Mouse (Mus musculus) CH12.LX (cell line): Measurements from ENCODE around the gene Gnb2. TPM values are rescaled to one million over a fixed set of nuclear protein-coding genes. Genes with fewer than 3 reads are reported as not detected.

Experiments used
- DNase-seq: peaks from one replicate; pipeline ENCODE4 v3.0.0-alpha.2; 2013; ENCODE audit errors: extremely low read depth
- H3K27ac ChIP-seq: 2 replicates; pipeline ENCODE4 v1.5.1; 2012; ENCODE audit warnings: low read depth, mild to moderate bottlenecking, control low read depth, moderate library complexity; ENCODE audit not compliant: insufficient read depth
- H3K27me3 ChIP-seq: replicated peaks from 2 replicates; pipeline ENCODE3; 2012; ENCODE audit warnings: inconsistent platforms
- H3K36me3 ChIP-seq, 2 experiments: replicated peaks in 1 of 2; 2 replicates each; pipeline versions ENCODE3 to v1.6.1; 2012; ENCODE audit warnings: inconsistent platforms in 1 of 2, low read length in 1 of 2, mild to moderate bottlenecking in 1 of 2, mixed read lengths in 1 of 2, moderate library complexity in 1 of 2; ENCODE audit not compliant: control insufficient read depth in 1 of 2, insufficient read depth in 1 of 2
- H3K4me1 ChIP-seq, 2 experiments: 2 replicates each; pipeline ENCODE4 v1.6.1; 2012; ENCODE audit warnings: inconsistent platforms in 1 of 2, moderate library complexity in 1 of 2; ENCODE audit not compliant: insufficient read depth in 2 of 2, control insufficient read depth in 1 of 2
- H3K4me2 ChIP-seq: 2 replicates; pipeline ENCODE4 v1.6.1; 2012; ENCODE audit warnings: low read depth, mild to moderate bottlenecking, control low read depth; ENCODE audit not compliant: poor library complexity, insufficient read depth, severe bottlenecking
- H3K4me3 ChIP-seq, 3 experiments: fragments of 150-350 bp in 1 of 3; sonication (generic) in 1 of 3; replicated peaks in 1 of 3; 2 replicates each; pipeline versions ENCODE3 to v1.5.1; 2011 to 2012; ENCODE audit warnings: low read depth in 2 of 3, low read length in 2 of 3, mild to moderate bottlenecking in 2 of 3, moderate library complexity in 2 of 3, control low read depth in 1 of 3, improper control_type of control experiment in 1 of 3, inconsistent platforms in 1 of 3, mixed read lengths in 1 of 3; ENCODE audit not compliant: poor library complexity in 1 of 3
- H3K79me2 ChIP-seq: replicated peaks from 2 replicates; pipeline ENCODE4 v1.6.1; 2012; ENCODE audit warnings: mild to moderate bottlenecking, moderate library complexity; ENCODE audit not compliant: control insufficient read depth, poor library complexity, insufficient read depth, severe bottlenecking; ENCODE audit errors: extremely low read depth
- H3K9ac ChIP-seq: 2 replicates; pipeline ENCODE4 v1.6.1; 2012; ENCODE audit warnings: low read depth, mild to moderate bottlenecking, control low read depth, moderate library complexity; ENCODE audit not compliant: insufficient read depth
- H3K9me3 ChIP-seq: replicated peaks from 2 replicates; pipeline ENCODE3; 2012; ENCODE audit warnings: low read length, inconsistent platforms, mixed read lengths
- BHLHE40 ChIP-seq: IDR thresholded peaks from 2 replicates; pipeline ENCODE4 v1.6.1; 2011; ENCODE audit warnings: mild to moderate bottlenecking, low read depth, low read length, improper control_type of control experiment
- CHD1 ChIP-seq: IDR thresholded peaks from 2 replicates; pipeline ENCODE4 v1.6.1; 2012; ENCODE audit warnings: low read depth, low read length, improper control_type of control experiment, inconsistent platforms
- ELF1 ChIP-seq: IDR thresholded peaks from 2 replicates; pipeline ENCODE4 v1.6.1; 2014; ENCODE audit warnings: low read depth, mild to moderate bottlenecking, inconsistent platforms, low read length, improper control_type of control experiment
- ETS1 ChIP-seq: conservative IDR thresholded peaks from 2 replicates; pipeline ENCODE4 v1.6.1; 2012; ENCODE audit warnings: low read depth, mild to moderate bottlenecking, inconsistent platforms, low read length, improper control_type of control experiment, moderate library complexity
- GABPA ChIP-seq: IDR thresholded peaks from 2 replicates; pipeline ENCODE4 v1.6.1; 2012; ENCODE audit warnings: low read depth, low read length, improper control_type of control experiment, inconsistent platforms; ENCODE audit not compliant: insufficient replicate concordance
- IRF4 ChIP-seq: IDR thresholded peaks from 2 replicates; pipeline ENCODE4 v1.6.1; 2014; ENCODE audit warnings: low read depth, mild to moderate bottlenecking, inconsistent platforms, low read length, improper control_type of control experiment
- JUND ChIP-seq: conservative IDR thresholded peaks from 2 replicates; pipeline ENCODE4 v1.6.1; 2011; ENCODE audit warnings: low read depth, low read length, improper control_type of control experiment
- KAT2A ChIP-seq: IDR thresholded peaks from 2 replicates; pipeline ENCODE4 v1.6.1; 2012; ENCODE audit warnings: low read length, improper control_type of control experiment, inconsistent platforms; ENCODE audit not compliant: insufficient replicate concordance
- MAX ChIP-seq: IDR thresholded peaks from 2 replicates; pipeline ENCODE4 v1.6.1; 2011; ENCODE audit warnings: low read length, improper control_type of control experiment
- MAZ ChIP-seq: IDR thresholded peaks from 2 replicates; pipeline ENCODE4 v1.6.1; 2012; ENCODE audit warnings: low read depth, mild to moderate bottlenecking, inconsistent platforms, low read length, improper control_type of control experiment, moderate library complexity
- MXI1 ChIP-seq: IDR thresholded peaks from 2 replicates; pipeline ENCODE4 v1.6.1; 2011; ENCODE audit warnings: mild to moderate bottlenecking, low read depth, low read length, improper control_type of control experiment
- NRF1 ChIP-seq: IDR thresholded peaks from 2 replicates; pipeline ENCODE4 v1.6.1; 2014; ENCODE audit warnings: low read depth, mild to moderate bottlenecking, inconsistent platforms, low read length, improper control_type of control experiment, moderate library complexity
- PAX5 ChIP-seq: IDR thresholded peaks from 2 replicates; pipeline ENCODE4 v1.6.1; 2012; ENCODE audit warnings: low read length, inconsistent platforms, mixed read lengths
- RAD21 ChIP-seq: IDR thresholded peaks from 2 replicates; pipeline ENCODE4 v1.6.1; 2011; ENCODE audit warnings: low read depth, mild to moderate bottlenecking, low read length, improper control_type of control experiment, moderate library complexity
- SMC3 ChIP-seq: IDR thresholded peaks from 2 replicates; pipeline ENCODE4 v1.6.1; 2011; ENCODE audit warnings: low read depth, low read length, improper control_type of control experiment
- TCF12 ChIP-seq: IDR thresholded peaks from 2 replicates; pipeline ENCODE4 v1.6.1; 2014; ENCODE audit warnings: low read depth, mild to moderate bottlenecking, inconsistent platforms, low read length, improper control_type of control experiment
- UBTF ChIP-seq: IDR thresholded peaks from 2 replicates; pipeline ENCODE4 v1.6.1; 2012; ENCODE audit warnings: low read depth, mild to moderate bottlenecking, inconsistent platforms, low read length, improper control_type of control experiment, moderate library complexity
- USF1 ChIP-seq: IDR thresholded peaks from 2 replicates; pipeline ENCODE4 v1.6.1; 2014; ENCODE audit warnings: low read depth, mild to moderate bottlenecking, inconsistent platforms, low read length, improper control_type of control experiment
- USF2 ChIP-seq: conservative IDR thresholded peaks from 2 replicates; pipeline ENCODE4 v1.6.1; 2011; ENCODE audit warnings: low read depth, low read length, improper control_type of control experiment
- ZKSCAN1 ChIP-seq: IDR thresholded peaks from 2 replicates; pipeline ENCODE4 v1.6.1; 2012; ENCODE audit warnings: low read depth, inconsistent platforms, low read length, improper control_type of control experiment, borderline replicate concordance
- ZMIZ1 ChIP-seq: IDR thresholded peaks from 2 replicates; pipeline ENCODE4 v1.6.1; 2012; ENCODE audit warnings: low read depth, mild to moderate bottlenecking, inconsistent platforms, low read length, improper control_type of control experiment
- ZNF384 ChIP-seq: IDR thresholded peaks from 2 replicates; pipeline ENCODE4 v1.6.1; 2012; ENCODE audit warnings: low read depth, low read length, improper control_type of control experiment, inconsistent platforms
- dilution Hi-C: fragments of 300-500 bp; cut with MboI; formaldehyde crosslinking; loops from 2 replicates; pipeline ENCODE4 v1.14.3; 2020; ENCODE audit warnings: low sequenced_read_pairs; ENCODE audit not compliant: extremely low pct_unique_long_range_greater_than_20kb, extremely low pct_ligation_motif_present
- in situ Hi-C: fragments of 300-500 bp; cut with MboI; formaldehyde crosslinking; loops from 3 replicates; pipeline ENCODE4 v1.14.3; 2019; ENCODE audit warnings: low sequenced_read_pairs, low pct_ligation_motif_present, low pct_unique_long_range_greater_than_20kb, mixed read lengths
- polyA plus RNA-seq: library from polyadenylated mRNA; unstranded; fragments of >175 nt; gene quantifications from 2 replicates; pipeline ENCODE4 v1.2.1, GENCODE M21; 2012; ENCODE audit warnings: low read depth; ENCODE audit not compliant: insufficient read length
- total RNA-seq, 2 experiments: library from RNA; depleted of rRNA; stranded (reverse); fragments of 300-350 nt in 1 of 2; fragments of >200 nt in 1 of 2; gene quantifications; 2 replicates each; pipeline ENCODE4 v1.2.3; 2012 to 2014

Gene Gnb2
- total and polyA plus RNA-seq, 3 experiments = 264 to 480 (median 327) TPM

DNA sequence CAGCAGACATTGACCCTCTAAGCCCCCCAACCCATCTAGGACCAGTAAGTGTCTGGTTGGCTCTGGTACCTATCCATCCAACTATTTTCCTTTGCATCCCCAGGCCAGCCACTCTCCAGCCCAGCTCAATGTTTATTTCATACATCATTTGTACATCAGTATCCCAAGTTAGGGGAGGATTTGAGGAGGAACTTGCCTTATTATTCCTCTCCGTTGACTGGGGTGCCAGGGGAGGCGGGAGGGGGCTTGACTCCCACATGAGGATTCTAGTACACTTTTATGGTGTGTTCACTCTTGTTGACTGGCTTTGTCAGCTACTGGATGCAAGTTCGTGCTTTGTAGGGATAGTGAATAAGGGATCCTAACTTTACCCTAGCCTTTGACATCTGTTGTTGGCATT lies 21.6 kb downstream of the Gnb2 start:
- peaks cover 3 to 35% of the 10 kb centered on the region in 2 experiments; a peak in 3 of 4 replicates for H3K4me1 ChIP-seq
- no peaks in the 10 kb centered on the region for H3K9me3 ChIP-seq
- in situ Hi-C loops (loop anchor here (25.0 kb wide), 1 partner anchor 251 kb away; no protein-coding TSS in a partner anchor), dilution Hi-C loops (no loop called here)
- peak overlapping the region in 1 of 3 experiments; percentile 42 for H3K4me3 ChIP-seq
- H3K9ac ChIP-seq = peak overlapping the region; percentile 95; the same call in 1 of the 2 replicates
- peaks cover 19% of the 10 kb centered on the region for H3K27me3 ChIP-seq
- H3K79me2 ChIP-seq = peaks cover 26% of the 10 kb centered on the region
- DNase-seq = no peak
- peak overlapping the region; percentile 90 for H3K4me2 ChIP-seq
- H3K27ac ChIP-seq = no peak overlapping the region
- TF ChIP-seq ZMIZ1 (no peak), ZNF384 (no peak), MXI1 (no peak), ZKSCAN1 (no peak), JUND (no peak), IRF4 (no peak), KAT2A (no peak)
- H3K36me3 ChIP-seq = peaks cover 4 to 33% of the 10 kb centered on the region in 2 experiments

DNA sequence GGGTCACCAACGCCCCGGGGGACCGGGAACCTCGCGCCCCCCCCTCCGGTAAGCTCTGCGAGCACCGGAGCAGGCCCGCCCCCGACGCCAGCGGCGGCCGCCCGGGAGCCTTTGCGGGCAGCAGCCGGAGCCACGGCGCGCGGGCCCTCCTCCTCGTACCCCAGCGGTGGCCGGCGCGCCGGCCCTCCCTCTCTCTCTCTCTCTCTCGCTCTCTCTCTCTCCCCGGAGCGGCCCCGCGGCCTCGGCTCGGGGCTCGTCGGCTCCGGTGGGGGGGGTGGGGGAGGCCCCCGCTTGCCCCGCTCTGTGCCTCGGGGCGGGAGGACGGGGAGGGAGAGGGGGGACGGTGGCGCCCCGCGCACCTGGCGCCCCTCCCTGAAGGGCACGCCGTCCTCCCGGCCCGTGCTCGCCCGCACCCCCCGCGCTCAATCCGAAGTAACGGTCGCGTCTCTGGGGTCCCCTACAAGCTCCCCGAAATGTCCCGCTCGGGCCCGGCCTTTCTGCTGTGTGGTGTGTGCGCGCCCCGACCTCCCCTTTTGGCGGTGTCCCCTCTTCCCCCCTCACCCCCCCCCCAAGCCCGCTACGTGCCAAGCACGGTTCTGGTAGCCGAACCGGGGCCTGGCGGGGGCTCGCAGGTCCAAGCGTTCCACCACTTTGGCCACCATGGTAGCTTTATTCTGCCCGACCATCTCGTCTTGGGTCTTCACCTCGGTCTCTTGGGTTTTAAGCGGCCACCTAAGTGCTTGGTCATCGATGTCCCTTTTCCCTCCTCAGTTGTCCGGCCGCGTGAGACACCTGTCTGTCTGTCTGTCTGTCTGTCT lies 22.5 kb downstream of the Gnb2 start:
- H3K9ac ChIP-seq = peak overlapping the region; percentile 95

DNA sequence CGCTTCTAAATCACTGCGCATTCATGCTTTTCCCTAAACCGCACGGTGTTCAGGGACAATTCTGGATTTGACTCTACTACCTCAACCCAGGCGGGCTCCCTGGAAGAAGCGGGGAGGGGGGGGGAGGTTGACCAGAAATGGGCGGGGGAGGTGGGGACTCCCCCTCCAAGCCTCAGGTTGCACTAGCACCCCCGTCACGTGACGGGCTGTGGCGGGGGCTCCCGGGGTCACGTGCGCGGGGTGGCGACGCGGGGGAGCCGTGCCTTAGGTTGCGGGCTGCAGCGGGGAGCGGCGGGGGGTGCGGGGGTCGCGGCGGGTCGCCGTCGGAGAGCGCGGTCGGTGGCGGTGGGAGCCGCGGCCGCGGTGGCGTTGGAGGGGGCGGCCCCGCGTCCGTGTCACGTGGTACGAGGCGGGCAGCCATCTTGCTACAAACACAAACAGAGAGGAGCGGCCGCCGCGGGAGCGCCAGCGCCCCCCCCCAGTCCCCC lies 23.3 kb downstream of the Gnb2 start:
- H3K27me3 ChIP-seq = peaks cover 21% of the 10 kb centered on the region
- H3K79me2 ChIP-seq = peaks cover 21% of the 10 kb centered on the region; the same call in 1 of the 2 replicates
- peak overlapping the region; percentile 48 to 76 (median 74) for H3K4me3 ChIP-seq
- H3K9ac ChIP-seq = peak overlapping the region; percentile 95
- H3K9me3 ChIP-seq = peaks cover 3% of the 10 kb centered on the region
- peak overlapping the region; percentile 26; the same call in 1 of the 2 replicates for H3K4me2 ChIP-seq
- in situ Hi-C loops (loop anchor here (25.0 kb wide), 1 partner anchor 252 kb away; no protein-coding TSS in a partner anchor), dilution Hi-C loops (no loop called here)
- peak; percentile 57 for DNase-seq
- H3K36me3 ChIP-seq = peaks cover 4 to 25% of the 10 kb centered on the region in 2 experiments
- H3K4me1 ChIP-seq = peaks cover 3 to 27% of the 10 kb centered on the region in 2 experiments; a peak in 3 of 4 replicates
- no peak overlapping the region for H3K27ac ChIP-seq
- TF ChIP-seq MAX (peak; percentile 51; the same call in 1 of the 2 replicates), MAZ (peak; percentile 95), JUND (no peak), ELF1 (no peak), TCF12 (0 out of 2 replicates have a peak, but pooled peaks have one; percentile 15), ZKSCAN1 (peak; percentile 54; the same call in 1 of the 2 replicates), MXI1 (peak; percentile 44), ETS1 (no peak; the same call in 1 of the 2 replicates), CHD1 (no peak), BHLHE40 (peak; percentile 97), USF1 (peak; percentile 87), RAD21 (no peak), USF2 (peak; percentile 66; the same call in 1 of the 2 replicates), SMC3 (no peak), UBTF (no peak)

More for the DNA sequence above, 22.5 kb downstream of the Gnb2 start:
- H3K4me1 ChIP-seq = peaks cover 3 to 34% of the 10 kb centered on the region in 2 experiments; a peak in 3 of 4 replicates
- peaks cover 24% of the 10 kb centered on the region for H3K79me2 ChIP-seq
- H3K27ac ChIP-seq = no peak overlapping the region
- H3K36me3 ChIP-seq = peaks cover 4 to 28% of the 10 kb centered on the region in 2 experiments
- TF ChIP-seq NRF1 (no peak), PAX5 (no peak), ETS1 (no peak), ZMIZ1 (no peak), GABPA (no peak), MXI1 (peak; percentile 19; the same call in 1 of the 2 replicates)
- in situ Hi-C loops (loop anchor here (25.0 kb wide), 1 partner anchor 252 kb away; no protein-coding TSS in a partner anchor), dilution Hi-C loops (no loop called here)
- H3K4me3 ChIP-seq = peak overlapping the region; percentile 45 to 76 (median 74)
- peaks cover 21% of the 10 kb centered on the region for H3K27me3 ChIP-seq
- DNase-seq = no peak
- H3K9me3 ChIP-seq = peaks cover 1% of the 10 kb centered on the region
- peak overlapping the region; percentile 90 for H3K4me2 ChIP-seq
